Mouse (Mus musculus) macrophage (primary cell): ENCODE measurements around the gene Snx5. TPM values are rescaled to one million over a fixed set of nuclear protein-coding genes. Genes with fewer than 3 reads are reported as not detected.

Source experiments
- polyA plus RNA-seq: library from polyadenylated mRNA; stranded (reverse); fragments of 250-400 nt; gene quantifications from 3 replicates; pipeline ENCODE4 v1.2.4, GENCODE M21; 2018; ENCODE audit warnings: inconsistent platforms

Snx5 gene
- polyA plus RNA-seq, 1 experiment from 2014 or later = 688 TPM

Other genes with a start within 250 kb of the Snx5 start
- gene Banf2, start 237.8 kb downstream of the Snx5 start, polyA plus RNA-seq = not detected in 3 replicates
- 6.5 to 9.0 TPM (median 8.4 TPM) in 3 replicates for gene Mgme1, start 243 bp downstream of the Snx5 start, polyA plus RNA-seq
- gene Ovol2, start 61.2 kb upstream of the Snx5 start, polyA plus RNA-seq = not detected in 3 replicates
- 23.5 to 36.0 TPM (median 28.7 TPM) in 3 replicates for gene Kat14, start 98.1 kb upstream of the Snx5 start, polyA plus RNA-seq
- 11.6 TPM in 1 of 3 replicates, not detected in the others for gene Pet117, start 98.1 kb upstream of the Snx5 start, polyA plus RNA-seq